Mouse (Mus musculus) CD8-positive naive resting alpha-beta T cell, adult 2 months (primary cell): Measurements from ENCODE around the gene Nfib.

Experiments
- DNase-seq, 2 experiments: peaks; one replicate each; pipeline ENCODE4 v3.0.0; 2022; ENCODE audit warnings: low read depth in 2 of 2, low spot score in 2 of 2

The Nfib gene

GRCm38 (mm10) chr4:82542656-82543397, 162.7 kb downstream of the Nfib start:
- DNase-seq: no peak

- DNase-seq: no peak
Measured at GRCm38 (mm10) chr4:82541894-82542510, 163.5 kb downstream of the Nfib start.

GRCm38 (mm10) chr4:82540466-82540990, 165.0 kb downstream of the Nfib start:
- DNase-seq: no peak

- DNase-seq: no peak
Measured at GRCm38 (mm10) chr4:82540048-82540410, 165.5 kb downstream of the Nfib start.

GRCm38 (mm10) chr4:82539406-82540047, 166.0 kb downstream of the Nfib start:
- no peak for DNase-seq

GRCm38 (mm10) chr4:82538815-82539214, 166.7 kb downstream of the Nfib start:
- no peak for DNase-seq

GRCm38 (mm10) chr4:82538069-82538811, 167.3 kb downstream of the Nfib start:
- DNase-seq: no peak

- no peak for DNase-seq
Measured at GRCm38 (mm10) chr4:82537279-82537967, 168.1 kb downstream of the Nfib start.

- no peak for DNase-seq
Measured at GRCm38 (mm10) chr4:82536435-82537278, 168.9 kb downstream of the Nfib start.

- DNase-seq: no peak
Measured at GRCm38 (mm10) chr4:82535606-82536434, 169.7 kb downstream of the Nfib start.

- no peak for DNase-seq
Measured at GRCm38 (mm10) chr4:82533231-82533630, 172.3 kb downstream of the Nfib start.

GRCm38 (mm10) chr4:82532443-82533191, 172.9 kb downstream of the Nfib start:
- no peak for DNase-seq

GRCm38 (mm10) chr4:82531977-82532376, 173.6 kb downstream of the Nfib start:
- DNase-seq: no peak

- no peak for DNase-seq
Measured at GRCm38 (mm10) chr4:82530875-82531353, 174.6 kb downstream of the Nfib start.

GRCm38 (mm10) chr4:82528978-82529377, 176.6 kb downstream of the Nfib start:
- no peak for DNase-seq

GRCm38 (mm10) chr4:82519935-82520334, 185.6 kb downstream of the Nfib start:
- DNase-seq: no peak

GRCm38 (mm10) chr4:82518132-82518531, 187.4 kb downstream of the Nfib start:
- no peak for DNase-seq

- no peak for DNase-seq
Measured at GRCm38 (mm10) chr4:82517311-82517710, 188.2 kb downstream of the Nfib start.
